Mouse (Mus musculus) ovary, postnatal 10 days (tissue): ENCODE data around the gene Spp2.
"Not testable (repeated sequence)": the region's sequence is repeated elsewhere in the genome, so short reads cannot be mapped to it uniquely, and the experiment has no call there.

ENCODE experiments used
- DNase-seq: peaks from one replicate; pipeline ENCODE4 v3.0.0; 2022; ENCODE audit warnings: low spot score

The Spp2 gene

DNA sequence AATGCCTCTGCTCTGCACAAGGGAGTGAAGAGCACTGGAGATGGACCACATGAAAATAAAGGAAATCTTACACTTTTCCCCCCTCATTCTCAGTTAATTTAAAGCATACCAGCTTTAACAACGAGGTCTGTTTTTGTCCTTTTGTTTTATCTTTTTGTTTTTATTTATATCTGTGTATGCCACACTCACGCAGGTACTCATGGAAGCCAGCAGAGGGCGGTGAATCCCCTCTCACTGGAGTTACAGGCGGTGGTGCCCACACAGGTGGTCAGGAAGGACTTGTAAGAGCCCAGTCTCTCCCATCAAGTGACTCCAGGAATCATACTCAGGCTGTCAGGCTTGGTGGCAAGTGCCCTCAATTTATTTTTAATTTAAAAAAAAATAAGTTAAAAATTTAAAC lies 27.3 kb downstream of the Spp2 start:
- DNase-seq = no peak

DNA sequence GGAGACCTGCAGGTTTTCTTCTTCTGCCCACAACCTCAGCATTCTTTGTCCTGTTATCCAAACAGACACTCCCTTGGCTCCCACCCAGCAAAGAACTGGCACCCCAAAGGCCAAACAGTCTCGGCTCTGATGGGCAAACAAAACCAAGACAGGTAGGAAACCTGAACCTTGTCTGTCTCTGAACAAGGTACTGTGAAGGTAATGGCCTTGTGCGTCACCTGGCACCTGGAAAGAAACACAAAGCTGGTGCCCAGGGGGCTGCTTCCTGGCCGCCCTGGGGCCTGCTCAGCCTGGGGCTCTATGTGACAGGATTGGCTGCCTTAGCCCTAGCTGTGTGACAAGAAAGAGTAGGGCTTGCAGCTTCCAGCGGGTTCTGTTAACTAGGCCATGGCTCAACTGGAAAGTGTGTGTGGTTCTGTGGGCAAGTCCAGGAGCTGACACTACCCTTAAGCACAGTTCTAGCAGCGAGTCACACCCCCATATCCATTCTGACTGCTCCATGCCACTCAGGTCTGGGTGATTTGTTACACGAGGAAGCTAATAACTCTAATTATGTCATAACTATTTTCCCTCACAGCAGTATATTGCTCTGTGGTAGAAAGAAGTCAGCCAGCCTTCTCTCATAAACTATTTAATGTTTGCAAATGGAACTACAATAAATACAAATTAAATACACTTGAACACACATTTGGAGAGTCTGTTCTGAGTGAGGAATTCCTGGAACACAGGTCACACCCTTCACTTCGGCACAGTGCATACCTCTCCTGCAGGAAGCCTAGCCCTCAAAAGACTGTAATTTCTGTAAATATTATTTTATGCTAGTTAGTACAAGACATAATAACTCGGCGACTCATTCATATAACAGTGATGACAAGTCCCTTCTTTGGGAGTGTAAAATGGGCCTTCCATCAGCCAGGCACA lies 30.7 kb downstream of the Spp2 start:
- no peak for DNase-seq

DNA sequence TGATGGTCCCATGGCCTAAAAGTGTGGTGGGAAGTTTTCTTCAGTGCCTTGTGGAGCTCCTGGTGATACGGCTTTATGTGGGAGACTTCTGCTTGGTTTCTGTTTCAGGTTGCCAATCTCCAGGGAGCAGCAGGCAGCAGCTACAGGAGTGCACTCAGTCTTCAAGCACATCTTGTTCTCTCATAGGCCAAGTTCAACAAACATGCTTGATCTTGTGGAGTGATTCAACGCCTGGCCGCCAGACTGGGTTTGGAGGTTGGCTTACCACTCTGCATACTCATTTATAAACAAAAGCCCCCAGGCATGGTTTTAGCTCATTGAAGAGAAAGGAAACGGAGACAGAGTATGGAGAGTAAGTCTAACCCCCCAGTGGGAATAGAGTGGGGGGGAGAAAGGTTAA lies 36.6 kb downstream of the Spp2 start:
- DNase-seq = no peak

DNA sequence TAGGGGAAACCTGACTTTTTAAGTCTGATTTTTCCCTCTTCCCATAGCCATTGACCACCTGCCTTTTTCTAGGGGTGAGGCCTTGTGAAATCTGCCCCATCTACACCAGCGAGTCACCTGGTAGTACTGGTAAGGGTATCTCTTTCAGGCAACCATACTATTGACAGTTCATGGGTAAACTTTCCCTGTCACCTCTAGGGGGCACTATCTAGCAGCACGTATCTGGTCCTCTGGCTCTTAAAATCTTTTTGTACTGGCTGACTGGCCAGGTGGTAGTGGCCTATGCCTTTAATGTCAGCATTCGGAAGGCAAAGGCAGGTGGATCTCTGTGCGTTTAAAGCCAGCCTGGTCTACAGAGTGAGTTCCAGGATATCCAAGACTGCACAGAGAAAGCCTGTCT lies 38.6 kb downstream of the Spp2 start:
- no peak for DNase-seq

- no peak for DNase-seq
These were observed 39.7 kb downstream of the Spp2 start for GRCm38 (mm10) chr1:88446270-88447030.

DNA sequence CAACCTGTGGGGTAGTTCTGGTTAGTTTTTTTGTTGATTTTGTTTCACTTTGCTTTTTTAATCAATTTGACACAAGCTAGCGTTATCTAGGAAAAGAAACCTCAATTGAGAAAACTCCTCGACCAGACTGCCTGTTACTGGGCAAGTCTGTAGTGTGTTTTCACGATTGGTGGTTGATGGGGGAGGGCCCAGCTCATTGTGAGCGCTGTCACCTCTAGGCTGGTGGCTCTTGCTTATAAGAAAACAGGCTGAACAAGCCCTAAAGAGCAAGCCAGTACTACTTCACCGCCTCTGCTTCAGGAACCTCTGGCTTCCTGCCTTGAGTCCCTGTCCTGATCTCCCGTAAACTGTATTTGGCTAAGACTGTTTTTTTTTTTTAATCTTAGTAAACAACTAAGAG lies 40.7 kb downstream of the Spp2 start:
- DNase-seq = no peak

- not testable (repeated sequence) for DNase-seq
These were observed 41.3 kb downstream of the Spp2 start for GRCm38 (mm10) chr1:88448094-88448493.

DNA sequence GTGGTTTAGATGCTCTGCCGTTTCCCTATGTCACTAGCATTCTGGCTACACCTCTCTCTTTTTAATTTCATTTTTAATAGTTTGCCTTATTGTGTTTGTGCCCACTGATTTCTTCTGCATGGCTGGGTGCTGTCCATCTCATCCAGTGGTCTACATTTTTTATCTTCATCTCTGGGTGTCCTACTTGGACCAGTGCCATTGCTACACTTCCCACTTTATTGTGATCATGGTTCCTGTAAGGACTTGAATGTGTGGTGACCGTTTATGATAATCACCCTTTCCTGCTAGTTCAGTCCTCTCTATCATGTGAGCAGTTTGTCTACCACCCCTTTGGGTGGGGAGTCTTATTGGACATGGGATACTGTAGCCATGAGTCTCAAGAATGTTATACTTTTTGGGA lies 43.0 kb downstream of the Spp2 start:
- DNase-seq = no peak

GRCm38 (mm10) chr1:88450668-88451067 lies 43.9 kb downstream of the Spp2 start:
- no peak for DNase-seq

- no peak for DNase-seq
These were observed 45.4 kb downstream of the Spp2 start for GRCm38 (mm10) chr1:88452198-88452597.

DNA sequence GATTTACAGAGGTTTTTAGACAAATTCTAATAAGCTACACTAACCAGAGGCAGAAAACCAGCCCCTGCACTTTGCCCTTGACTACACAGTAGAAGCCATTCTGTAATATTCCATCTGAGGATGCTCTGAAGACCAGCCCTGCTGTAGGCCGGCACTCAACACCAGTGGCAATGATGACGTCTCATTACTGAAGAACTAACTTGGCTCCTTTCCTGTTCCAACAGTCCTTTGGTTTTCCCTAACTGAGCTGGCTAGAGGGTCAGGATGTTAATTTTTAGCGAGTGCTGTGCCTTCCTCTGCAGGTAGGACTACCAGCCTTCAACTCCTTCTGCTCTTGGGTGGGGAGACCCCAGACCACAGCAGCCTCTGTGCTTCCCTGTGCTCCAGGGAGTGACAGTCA lies 47.9 kb downstream of the Spp2 start:
- DNase-seq = no peak

GRCm38 (mm10) chr1:88455761-88456160 lies 49.0 kb downstream of the Spp2 start:
- no peak for DNase-seq

DNA sequence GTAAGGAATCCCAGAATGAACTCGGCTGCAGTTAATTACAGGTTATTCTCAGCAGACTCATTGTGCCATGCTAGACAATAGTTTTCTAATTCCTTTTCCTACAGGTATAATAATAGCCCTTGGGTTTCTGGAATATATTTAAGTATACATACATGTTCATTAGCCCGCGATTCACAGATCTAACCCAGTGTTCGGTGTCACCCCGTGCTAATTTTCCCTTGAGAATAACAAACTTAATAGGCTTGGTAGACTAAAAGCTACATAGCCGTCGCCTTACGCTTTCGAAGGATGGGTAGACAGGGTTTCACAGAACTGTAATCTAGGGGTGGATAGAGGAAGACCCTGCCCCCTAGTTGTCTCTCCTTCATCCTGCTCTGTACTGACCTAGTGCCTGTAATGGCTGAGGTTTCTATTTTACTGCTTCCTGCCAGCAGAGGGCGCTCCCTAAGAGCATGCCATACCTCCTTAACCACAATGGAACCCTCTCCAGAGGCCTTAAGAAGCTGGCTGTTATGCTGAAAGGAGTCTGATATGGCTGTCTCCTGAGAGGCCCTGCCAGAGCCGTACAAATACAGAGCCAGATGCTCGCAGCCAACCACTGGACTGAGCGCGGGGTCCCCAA lies 49.8 kb downstream of the Spp2 start:
- DNase-seq = peak; percentile 48

- no peak for DNase-seq
These were observed 52.4 kb downstream of the Spp2 start for GRCm38 (mm10) chr1:88459196-88459595.

GRCm38 (mm10) chr1:88459655-88460054 lies 52.9 kb downstream of the Spp2 start:
- DNase-seq = no peak

DNA sequence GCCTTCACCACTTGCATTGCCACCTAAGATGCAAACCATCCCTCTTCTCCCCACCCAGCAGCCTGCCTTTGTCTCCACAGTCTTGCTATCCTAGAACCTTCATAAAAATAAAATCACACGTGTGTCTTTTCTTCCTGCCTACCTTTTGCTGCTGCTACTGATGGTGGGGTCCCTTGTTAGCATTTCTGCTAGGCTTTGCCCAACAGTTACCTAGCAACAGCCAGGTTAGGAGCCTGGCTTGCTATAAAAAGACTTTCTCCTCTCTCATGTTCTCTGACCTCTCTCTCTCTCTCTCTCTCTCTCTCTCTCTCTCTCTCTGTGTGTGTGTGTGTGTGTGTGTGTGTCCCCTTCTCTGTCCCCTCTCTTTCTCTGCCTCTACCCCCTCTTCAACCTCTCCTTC lies 54.3 kb downstream of the Spp2 start:
- no peak for DNase-seq

DNA sequence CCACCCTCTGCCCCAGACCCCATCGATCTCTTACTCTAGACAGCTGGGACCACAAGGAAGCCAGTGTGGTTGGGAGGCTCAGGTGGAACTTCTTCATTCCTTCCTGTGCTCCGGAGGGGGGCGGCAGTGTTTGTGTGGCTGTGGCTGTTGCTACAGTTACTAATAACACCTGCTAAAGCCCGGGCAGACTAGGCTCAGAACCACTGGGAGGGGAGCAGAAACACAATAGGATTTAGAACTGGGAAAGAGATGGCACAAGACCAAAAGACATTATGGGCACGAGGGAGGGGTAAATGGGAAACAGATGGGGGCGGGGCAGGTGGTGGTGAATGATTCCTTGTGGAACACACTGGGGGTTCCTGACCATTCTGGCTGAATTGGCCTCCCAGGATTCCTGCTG lies 55.7 kb downstream of the Spp2 start:
- no peak for DNase-seq

DNA sequence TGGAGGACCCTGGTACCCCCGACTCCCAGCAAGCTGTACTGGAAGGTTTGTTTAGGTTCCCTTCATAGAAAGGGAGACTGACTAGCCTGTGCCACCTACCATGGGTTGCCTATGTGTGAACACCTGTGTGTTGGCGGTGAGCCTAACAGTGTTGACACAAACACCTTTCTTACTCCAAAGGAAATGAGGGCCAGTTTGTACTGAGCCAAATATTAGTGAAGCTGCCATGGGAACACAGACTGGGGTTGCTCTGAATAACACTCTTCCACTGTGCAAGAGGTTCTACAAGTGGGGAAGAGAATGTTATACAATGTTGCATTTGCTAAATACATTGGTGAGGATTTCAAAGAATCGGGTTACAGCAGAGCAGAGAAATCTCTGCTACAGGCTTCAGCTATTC lies 56.5 kb downstream of the Spp2 start:
- no peak for DNase-seq

GRCm38 (mm10) chr1:88464109-88464905 lies 57.5 kb downstream of the Spp2 start:
- DNase-seq = no peak

- DNase-seq = no peak
These were observed 59.0 kb downstream of the Spp2 start for GRCm38 (mm10) chr1:88465722-88466121.

GRCm38 (mm10) chr1:88466325-88467064 lies 59.7 kb downstream of the Spp2 start:
- no peak for DNase-seq
